Mouse (Mus musculus): ENCODE measurements around the gene Nupl1.

GRCm38 (mm10) chr14:60138339-60138738, 112.9 kb downstream of the Nupl1 start:
- no peak for TF ChIP-seq CHD1 (IDR thresholded peaks at IDR 0.05; ENCODE audit: low read depth, low read length)
- TF ChIP-seq POLR2A (IDR thresholded peaks at IDR 0.05; ENCODE audit: control insufficient read depth in 1 of 2, insufficient read depth in 1 of 2, low read depth in 1 of 2, low read length in 2 of 2, poor library complexity in 1 of 2), result no peak
- peak in 2 of 3 experiments; percentile 7 to 23; a peak in 3 of 6 replicates for TF ChIP-seq CTCF (IDR thresholded peaks at IDR 0.05 in 2 of 3, conservative IDR thresholded peaks at IDR 0.05 in 1 of 3; ENCODE audit: control insufficient read depth in 1 of 3, insufficient read depth in 1 of 3, low read depth in 2 of 3, low read length in 3 of 3, poor library complexity in 1 of 3, severe bottlenecking in 1 of 3)
- TF ChIP-seq CHD2 (IDR thresholded peaks at IDR 0.05; ENCODE audit: low read length), result no peak
- no peak for TF ChIP-seq ZNF384 (IDR thresholded peaks at IDR 0.05; ENCODE audit: low read depth, low read length)
- no peak for TF ChIP-seq EP300 (IDR thresholded peaks at IDR 0.05; ENCODE audit: low read depth in 1 of 2, low read length in 2 of 2)
- no peak for TF ChIP-seq ZMIZ1 (IDR thresholded peaks at IDR 0.05; ENCODE audit: low read depth, low read length)
- no peak for TF ChIP-seq USF1 (IDR thresholded peaks at IDR 0.05; ENCODE audit: low read depth, low read length)
- no peak for TF ChIP-seq MXI1 (IDR thresholded peaks at IDR 0.05; ENCODE audit: low read depth, low read length)
- no peak for TF ChIP-seq MAX (IDR thresholded peaks at IDR 0.05; ENCODE audit: low read length)
